Mouse (Mus musculus) thymus, adult 2 months (tissue): ENCODE data around the gene Igf1r.

ENCODE experiments used
- CTCF ChIP-seq: fragments of 200-500 bp; IDR thresholded peaks from 2 replicates; pipeline ENCODE4 v1.5.1; 2012; ENCODE audit warnings: mild to moderate bottlenecking, control low read depth, low read length, moderate library complexity, borderline replicate concordance; ENCODE audit not compliant: control insufficient read depth, poor library complexity, insufficient read depth; ENCODE audit errors: extremely low read depth
- POLR2A ChIP-seq: fragments of 200-500 bp; IDR thresholded peaks from 2 replicates; pipeline ENCODE4 v1.6.1; 2012; ENCODE audit warnings: mild to moderate bottlenecking, low read length, control low read depth, moderate library complexity; ENCODE audit not compliant: control insufficient read depth, poor library complexity, insufficient read depth; ENCODE audit errors: extremely low read depth

- no peak for TF ChIP-seq CTCF
- no peak for TF ChIP-seq POLR2A
These were observed 328.7 kb downstream of the Igf1r start for GRCm38 (mm10) chr7:68281341-68281740.
